Mouse (Mus musculus) monocyte, adult 2 months (primary cell): ENCODE data around the gene 4933424G06Rik.
"Not testable (repeated sequence)": the region's sequence is repeated elsewhere in the genome, so short reads cannot be mapped to it uniquely, and the experiment has no call there.

Experiments used
- DNase-seq, 2 experiments: peaks; one replicate each; pipeline ENCODE4 v3.0.0; 2022; ENCODE audit warnings: low spot score in 2 of 2, low read depth in 1 of 2

Gene 4933424G06Rik

GRCm38 (mm10) chr1:36709854-36710280 lies at the start of gene 4933424G06Rik:
4933424G06Rik (plus strand) TSS chr1:36710149.
- DNase-seq: peak; percentile 92 to 95

- no peak for DNase-seq
These were observed 45.5 kb upstream of the 4933424G06Rik start for GRCm38 (mm10) chr1:36664457-36664856.

GRCm38 (mm10) chr1:36665165-36665723 lies 44.7 kb upstream of the 4933424G06Rik start:
- DNase-seq: no peak

GRCm38 (mm10) chr1:36665934-36666333 lies 44.0 kb upstream of the 4933424G06Rik start:
- DNase-seq: no peak

GRCm38 (mm10) chr1:36668007-36668406 lies 41.9 kb upstream of the 4933424G06Rik start:
- not testable (repeated sequence) for DNase-seq

GRCm38 (mm10) chr1:36670256-36670655 lies 39.7 kb upstream of the 4933424G06Rik start:
- DNase-seq: no peak

GRCm38 (mm10) chr1:36671260-36671659 lies 38.7 kb upstream of the 4933424G06Rik start:
- no peak for DNase-seq

GRCm38 (mm10) chr1:36672648-36673350 lies 37.1 kb upstream of the 4933424G06Rik start:
- no peak for DNase-seq

GRCm38 (mm10) chr1:36674936-36675335 lies 35.0 kb upstream of the 4933424G06Rik start:
- no peak for DNase-seq

- no peak for DNase-seq
These were observed 29.1 kb upstream of the 4933424G06Rik start for GRCm38 (mm10) chr1:36680893-36681292.

GRCm38 (mm10) chr1:36682620-36683355 lies 27.2 kb upstream of the 4933424G06Rik start, which contains the start of gene Fam178b:
Fam178b (minus strand) TSS chr1:36683183.
- no peak for DNase-seq

GRCm38 (mm10) chr1:36683810-36684467 lies 26.0 kb upstream of the 4933424G06Rik start:
- peak in 1 of 2 experiments; percentile 36 for DNase-seq

- no peak for DNase-seq
These were observed 19.2 kb upstream of the 4933424G06Rik start for GRCm38 (mm10) chr1:36690671-36691235.

GRCm38 (mm10) chr1:36691271-36692155 lies 18.4 kb upstream of the 4933424G06Rik start, which contains the start of gene Cox5b:
Cox5b (plus strand) TSS chr1:36691449.
- DNase-seq: peak; percentile 90 to 95

GRCm38 (mm10) chr1:36694871-36695270 lies 15.1 kb upstream of the 4933424G06Rik start:
- DNase-seq: no peak

- no peak for DNase-seq
These were observed 13.5 kb upstream of the 4933424G06Rik start for GRCm38 (mm10) chr1:36696411-36696810.

- no peak for DNase-seq
These were observed 12.9 kb upstream of the 4933424G06Rik start for GRCm38 (mm10) chr1:36697030-36697429.

- DNase-seq: no peak
These were observed 2.8 kb upstream of the 4933424G06Rik start for GRCm38 (mm10) chr1:36707166-36707565.

- DNase-seq: no peak
These were observed 2.2 kb upstream of the 4933424G06Rik start for GRCm38 (mm10) chr1:36707797-36708196.

- DNase-seq: no peak
These were observed 1.3 kb upstream of the 4933424G06Rik start for GRCm38 (mm10) chr1:36708626-36709025.
